Mouse (Mus musculus): ENCODE measurements around the gene Ift122.

DNA sequence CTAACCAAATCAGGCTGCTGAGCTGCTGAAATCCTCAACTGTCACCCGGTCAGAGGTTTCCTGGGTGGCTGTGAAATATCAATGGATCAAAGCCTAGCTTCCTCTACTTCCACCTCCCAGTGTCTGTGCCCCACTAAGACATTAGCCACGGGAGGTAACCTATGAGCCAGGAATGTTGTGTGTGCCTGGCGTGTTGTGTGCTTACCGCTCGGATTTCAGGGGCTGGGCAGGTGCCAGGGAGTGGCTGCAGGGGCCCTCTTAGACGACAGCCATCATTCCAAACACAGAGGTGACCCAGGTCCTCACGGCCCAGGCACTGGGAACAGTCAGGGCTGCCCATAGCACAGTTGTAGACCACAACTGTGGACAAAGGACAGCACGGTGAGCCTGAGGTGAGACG, 115.8 kb downstream of the Ift122 start:
- TF ChIP-seq POLR2A (IDR thresholded peaks at IDR 0.05; ENCODE audit: low read depth, low read length) (no peak), CTCF (IDR thresholded peaks at IDR 0.05; ENCODE audit: extremely low read depth, insufficient read depth, insufficient read length, insufficient replicate concordance) (no peak)
